Mouse (Mus musculus): ENCODE measurements at regions not wholly inside any gene's neighbourhood (a gene's known extent, or its start where the extent isn't known, plus 50 kb on each side); places are given as distances from the start of the nearest gene placed in this dataset.
A peak's percentile ranks its signal among the peaks of the same experiment; 100 is the strongest.

DNA sequence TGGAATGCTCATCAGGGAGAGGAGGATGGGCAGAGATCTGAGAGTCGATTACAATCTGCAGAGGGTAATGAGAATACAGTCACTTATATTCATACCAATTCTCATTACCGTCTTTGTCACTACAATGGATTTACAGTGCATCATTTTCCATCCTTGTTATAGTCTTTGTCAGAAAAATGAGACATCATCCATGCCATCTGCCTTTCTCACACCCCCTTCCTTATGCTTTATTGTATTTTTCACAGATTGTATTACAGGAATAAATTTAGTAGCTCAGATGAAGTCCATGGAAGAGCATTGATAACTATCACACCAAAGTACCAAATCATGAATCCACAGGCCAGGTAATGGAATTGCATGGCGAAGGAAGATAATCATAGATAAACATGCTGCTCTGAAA, 779.5 kb downstream of the Cenpc1 start:
- no peak for DNase-seq (ENCODE audit: low spot score)

DNA sequence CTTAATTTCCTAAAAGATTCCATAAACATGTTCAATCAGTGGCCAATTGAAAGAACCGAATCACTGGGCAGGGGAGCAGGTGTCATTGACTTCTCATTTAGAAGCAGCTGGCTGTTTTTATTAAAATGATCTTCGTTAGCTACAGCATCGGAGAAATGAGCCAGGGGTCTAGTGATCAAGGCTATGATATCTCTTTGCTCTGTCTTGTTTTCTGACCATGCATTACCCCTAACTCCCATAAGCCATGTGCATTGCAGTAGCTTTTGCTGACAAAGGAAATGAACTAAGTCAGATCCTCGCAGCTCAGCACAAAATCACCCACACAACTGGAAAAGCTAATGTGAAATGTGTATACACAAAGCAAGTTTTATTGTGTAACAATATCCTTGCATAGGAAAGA, 816.9 kb downstream of the Cenpc1 start:
- DNase-seq (ENCODE audit: low spot score), result no peak

DNA sequence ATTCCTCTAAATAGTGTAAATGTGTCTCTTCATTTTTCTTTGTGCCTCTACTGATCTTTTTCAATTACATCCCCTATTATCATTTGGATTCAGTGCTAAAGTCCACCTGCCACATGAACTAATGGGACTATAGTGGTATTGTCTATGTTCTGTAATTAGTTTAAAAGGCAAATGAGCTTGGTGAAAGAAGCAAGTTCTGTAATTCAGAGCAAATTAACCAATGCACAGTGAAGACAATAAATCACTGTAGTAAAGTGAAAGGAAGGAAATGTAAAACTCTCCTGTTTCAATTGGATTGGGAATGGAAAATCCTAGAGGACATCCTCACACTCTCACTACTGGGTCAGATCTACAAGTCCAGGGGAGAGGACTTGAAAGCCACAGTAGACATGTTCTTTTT, 823.2 kb upstream of the Epha5 start:
- no peak for DNase-seq (ENCODE audit: low spot score)

- DNase-seq (ENCODE audit: low spot score), result peak; percentile 46
These were observed 822.4 kb upstream of the Epha5 start for GRCm38 (mm10) chr5:85239509-85240031.

Data from embryo, embryonic 10.5 days (tissue).